Mouse (Mus musculus) ES-Bruce4 (cell line): Measurements from ENCODE around the gene Myt1l.

Experiments
- CTCF ChIP-seq: IDR thresholded peaks from one replicate; pipeline ENCODE4 v1.8.1; 2011; ENCODE audit warnings: low read depth, low read length
- EP300 ChIP-seq: IDR thresholded peaks from 2 replicates; pipeline ENCODE4 v1.6.1; 2011; ENCODE audit warnings: low read depth, low read length; ENCODE audit not compliant: insufficient read depth
- POLR2A ChIP-seq: IDR thresholded peaks from one replicate; pipeline ENCODE4 v1.8.1; 2011; ENCODE audit warnings: low read length; ENCODE audit not compliant: insufficient read depth

GRCm38 (mm10) chr12:29695194-29695593 is 167.0 kb downstream of the Myt1l start:
- TF ChIP-seq CTCF (no peak), POLR2A (no peak), EP300 (no peak)
